Mouse (Mus musculus) granulocyte monocyte progenitor cell, adult 5-6 weeks (primary cell): Measurements from ENCODE around the gene Gm3259. TPM values are rescaled to one million over a fixed set of nuclear protein-coding genes. Genes with fewer than 3 reads are reported as not detected.
"Not testable (repeated sequence)": the region's sequence is repeated elsewhere in the genome, so short reads cannot be mapped to it uniquely, and the experiment has no call there.

Source experiments
- ATAC-seq: replicated peaks from 2 replicates; pipeline ENCODE4 v1.8.0; 2016; ENCODE audit warnings: mild to moderate bottlenecking, moderate TSS enrichment, inconsistent platforms; ENCODE audit not compliant: poor library complexity, severe bottlenecking
- total RNA-seq, 2 experiments: library from RNA; stranded (forward) in 1 of 2; stranded (reverse) in 1 of 2; fragments of 200-712, 200-1000 nt in 1 of 2; fragments of >200 nt in 1 of 2; fragmentation: Nextera tagmentation in 1 of 2; gene quantifications; 2 replicates each; pipeline ENCODE4 v1.2.3; 2014 to 2017

The Gm3259 gene
- not detected in 2 replicates for total RNA-seq (2014; fragmentation: Nextera tagmentation)
- total RNA-seq (2017) = not detected in 2 replicates

GRCm38 (mm10) chr5:95305611-95306010 lies at the start of gene Gm3259:
Gene Gm3259 (plus strand): TSS chr5:95305911.
- not testable (repeated sequence) for ATAC-seq

DNA sequence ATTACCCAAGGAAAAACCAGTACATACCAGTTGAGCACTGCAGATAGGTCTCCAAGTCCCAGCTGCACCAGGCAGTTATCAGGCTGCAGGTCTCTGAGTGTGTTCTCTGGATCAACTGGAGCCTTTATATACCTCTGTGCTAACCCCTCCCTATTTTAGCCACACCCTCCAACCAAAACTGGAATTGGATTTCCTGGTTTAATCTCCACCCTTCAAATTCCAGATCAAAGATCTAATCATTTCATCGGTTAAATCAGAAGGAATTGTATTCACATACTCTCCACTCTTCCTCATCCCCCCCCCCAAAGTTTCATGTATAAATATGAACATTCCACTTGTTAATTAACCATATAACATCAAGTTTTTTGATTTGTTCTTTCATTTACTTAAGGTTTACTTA lies 33.0 kb upstream of the Gm3259 start, which contains the start of gene Gm10424:
Gene Gm10424 (minus strand): TSS at position 101 of the 400 bp plus-strand sequence.
- not testable (repeated sequence) for ATAC-seq

Other genes with a start within 250 kb of the Gm3259 start
- not detected in 2 replicates for gene Gm7942, start 199.0 kb upstream of the Gm3259 start, total RNA-seq (2014; fragmentation: Nextera tagmentation)
- not detected in 2 replicates for gene Gm7942, start 199.0 kb upstream of the Gm3259 start, total RNA-seq (2017)
- gene Gm16513, start 123.3 kb upstream of the Gm3259 start, total RNA-seq (2014; fragmentation: Nextera tagmentation) = not detected in 2 replicates
- gene Gm16513, start 123.3 kb upstream of the Gm3259 start, total RNA-seq (2017) = not detected in 2 replicates
- not detected in 2 replicates for gene Gm10424, start 33.1 kb upstream of the Gm3259 start, total RNA-seq (2014; fragmentation: Nextera tagmentation)
- not detected in 2 replicates for gene Gm10424, start 33.1 kb upstream of the Gm3259 start, total RNA-seq (2017)
- not detected in 2 replicates for gene D5Ertd577e, start 150.9 kb downstream of the Gm3259 start, total RNA-seq (2014; fragmentation: Nextera tagmentation)
- gene D5Ertd577e, start 150.9 kb downstream of the Gm3259 start, total RNA-seq (2017) = not detected in 2 replicates
- gene Gm3286, start 204.8 kb downstream of the Gm3259 start, total RNA-seq (2014; fragmentation: Nextera tagmentation) = not detected in 2 replicates
- not detected in 2 replicates for gene Gm3286, start 204.8 kb downstream of the Gm3259 start, total RNA-seq (2017)